Mouse (Mus musculus) c-Kit-positive CD71-negative TER-119-negative erythroid progenitor cells, embryonic 14.5 days (primary cell): ENCODE results near the gene Nav2.

Experiments used
- DNase-seq: peaks from one replicate; pipeline ENCODE4 v3.0.0-alpha.2; 2013; ENCODE audit warnings: low read depth

The Nav2 gene

GRCm38 (mm10) chr7:49094531-49094930 lies 186.0 kb downstream of the Nav2 start:
- DNase-seq, result no peak

- no peak for DNase-seq
Observed at GRCm38 (mm10) chr7:49101291-49101690, 192.8 kb downstream of the Nav2 start.

GRCm38 (mm10) chr7:49102223-49102622 lies 193.7 kb downstream of the Nav2 start:
- no peak for DNase-seq

- DNase-seq, result no peak
Observed at GRCm38 (mm10) chr7:49104376-49104775, 195.9 kb downstream of the Nav2 start.

- no peak for DNase-seq
Observed at GRCm38 (mm10) chr7:49104793-49105192, 196.3 kb downstream of the Nav2 start.

- DNase-seq, result no peak
Observed at GRCm38 (mm10) chr7:49105501-49105900, 197.0 kb downstream of the Nav2 start.

- DNase-seq, result no peak
Observed at GRCm38 (mm10) chr7:49108076-49108475, 199.6 kb downstream of the Nav2 start.

- DNase-seq, result no peak
Observed at GRCm38 (mm10) chr7:49119016-49119415, 210.5 kb downstream of the Nav2 start.

GRCm38 (mm10) chr7:49119794-49120487 lies 211.4 kb downstream of the Nav2 start:
- DNase-seq, result no peak

GRCm38 (mm10) chr7:49120488-49120864 lies 212.0 kb downstream of the Nav2 start:
- DNase-seq, result no peak

- peak; percentile 38 for DNase-seq
Observed at GRCm38 (mm10) chr7:49120935-49121691, 212.6 kb downstream of the Nav2 start.

GRCm38 (mm10) chr7:49122498-49122897 lies 214.0 kb downstream of the Nav2 start:
- no peak for DNase-seq

- peak; percentile 35 for DNase-seq
Observed at GRCm38 (mm10) chr7:49125545-49125944, 217.0 kb downstream of the Nav2 start.

GRCm38 (mm10) chr7:49128224-49128623 lies 219.7 kb downstream of the Nav2 start:
- DNase-seq, result no peak

GRCm38 (mm10) chr7:49132851-49133351 lies 224.4 kb downstream of the Nav2 start:
- DNase-seq, result peak; percentile 36

- DNase-seq, result no peak
Observed at GRCm38 (mm10) chr7:49134396-49134795, 225.9 kb downstream of the Nav2 start.

GRCm38 (mm10) chr7:49139762-49140161 lies 231.2 kb downstream of the Nav2 start:
- no peak for DNase-seq

- no peak for DNase-seq
Observed at GRCm38 (mm10) chr7:49143966-49144365, 235.4 kb downstream of the Nav2 start.

- no peak for DNase-seq
Observed at GRCm38 (mm10) chr7:49145749-49146670, 237.5 kb downstream of the Nav2 start.

- no peak for DNase-seq
Observed at GRCm38 (mm10) chr7:49152297-49152696, 243.8 kb downstream of the Nav2 start.

- DNase-seq, result no peak
Observed at GRCm38 (mm10) chr7:49152713-49153112, 244.2 kb downstream of the Nav2 start.
